Comparison of ENCODE assay signal across 19 mouse cellular contexts in the genomic region with DNA sequence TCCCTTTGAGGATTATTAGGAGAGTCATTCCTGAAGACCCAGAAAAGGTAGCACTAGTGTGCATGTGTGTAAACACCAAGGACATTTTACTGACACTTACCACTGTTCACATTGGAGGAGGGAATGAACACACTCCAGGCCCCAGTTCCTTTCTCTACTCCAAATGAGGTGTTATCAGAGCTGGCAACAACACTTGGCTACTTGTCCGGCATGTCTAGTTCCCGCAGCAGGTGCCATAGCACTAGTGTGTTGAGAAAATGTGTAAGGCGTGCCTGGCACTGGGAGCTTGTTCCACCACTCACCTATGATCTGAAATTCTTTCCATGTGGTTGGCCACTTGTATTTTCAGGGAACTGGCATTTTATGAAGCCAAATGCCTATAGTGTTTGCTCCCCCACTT.
DNase-seq lines count a peak whose midpoint lies in the region; ATAC-seq and TF ChIP-seq lines count a peak whose summit lies in the region.
"Had no signal": no experiment of that assay in that cellular context is flagged by ENCODE, and none has a peak within 500 bp of the region (broad histone marks: within the 10 kb centered on the region; RNA-seq: fewer than 3 reads in every experiment).

No protein-coding gene starts in this region.

- H3K27me3 ChIP-seq in lung, embryonic 14.5 days (ENCODE audit: insufficient read depth, low read length) = no peaks in the 10 kb centered on the region
- no peaks in the 10 kb centered on the region for H3K27me3 ChIP-seq in heart, embryonic 15.5 days
- H3K27me3 ChIP-seq: forebrain, embryonic 13.5 days; hindbrain, embryonic 13.5 days had no signal

- H3K9me3 ChIP-seq in lung, embryonic 14.5 days (ENCODE audit: low read depth, low read length) = no peaks in the 10 kb centered on the region
- no peaks in the 10 kb centered on the region for H3K9me3 ChIP-seq in heart, embryonic 15.5 days (replicated peaks)
- H3K9me3 ChIP-seq: embryonic facial prominence, embryonic 10.5 days; forebrain, embryonic 13.5 days; hindbrain, embryonic 13.5 days had no signal

- DNase-seq in lung, embryonic 14.5 days = peak; percentile 21
- DNase-seq in lung, postnatal 4 days = no peak
- DNase-seq in heart, adult 9 months (ENCODE audit: low spot score in 2 of 2) = peak; percentile 38 to 57
- DNase-seq in lung, postnatal 25 days (ENCODE audit: low spot score) = peak; percentile 7
- no peak for DNase-seq in layer of hippocampus, postnatal 14 days (ENCODE audit: low spot score in 2 of 2)
- DNase-seq: cerebellum, adult 8-10 months; gastrocnemius, postnatal 25 days; kidney, adult 9 months; kidney, postnatal 36 days; layer of hippocampus, postnatal 36 days; liver; liver, postnatal 0 days; right cerebral cortex, adult 18-20 months; thymus, postnatal 14 days had no signal

- no peak for TF ChIP-seq CTCF in lung, embryonic 14.5 days (IDR thresholded peaks at IDR 0.05; ENCODE audit: low read depth)

- H3K36me3 ChIP-seq in lung, embryonic 14.5 days (ENCODE audit: insufficient read depth) = no peaks in the 10 kb centered on the region
- H3K36me3 ChIP-seq in heart, embryonic 15.5 days = no peaks in the 10 kb centered on the region
- H3K36me3 ChIP-seq: embryonic facial prominence, embryonic 10.5 days; hindbrain, embryonic 13.5 days had no signal

- H3K4me1 ChIP-seq in lung, embryonic 14.5 days (ENCODE audit: insufficient read depth) = no peaks in the 10 kb centered on the region
- peaks cover 32% of the 10 kb centered on the region for H3K4me1 ChIP-seq in heart, embryonic 15.5 days (replicated peaks)
- H3K4me1 ChIP-seq: forebrain, embryonic 13.5 days had no signal

- no peak overlapping the region for H3K9ac ChIP-seq in lung, embryonic 14.5 days
- no peak overlapping the region for H3K9ac ChIP-seq in heart, embryonic 15.5 days
- H3K9ac ChIP-seq: forebrain, embryonic 13.5 days; hindbrain, embryonic 13.5 days; liver, postnatal 0 days had no signal

- 53% methylated on average over 3 of the region's 3 CpGs for WGBS in lung, embryonic 14.5 days
- 32% methylated on average over 3 of the region's 3 CpGs for WGBS in heart, embryonic 15.5 days

- no peak overlapping the region for H3K4me3 ChIP-seq in lung, embryonic 14.5 days (ENCODE audit: low read depth, low read length)
- no peak overlapping the region for H3K4me3 ChIP-seq in heart, embryonic 15.5 days
- H3K4me3 ChIP-seq: embryonic facial prominence, embryonic 10.5 days; forebrain, embryonic 13.5 days; hindbrain, embryonic 13.5 days had no signal

- no peak; the same call in 1 of the 2 replicates for ATAC-seq in lung, embryonic 14.5 days (ENCODE audit: insufficient read depth)
- ATAC-seq in heart, embryonic 15.5 days (replicated peaks; ENCODE audit: insufficient number of reproducible peaks, insufficient read depth, low FRiP score, low read depth) = peak; percentile 71
- no peak for ATAC-seq in activated CD4-positive, CD25-positive, alpha-beta regulatory T cell, adult 4 months
- ATAC-seq: forebrain, embryonic 13.5 days; liver, postnatal 0 days had no signal

- H3K27ac ChIP-seq in lung, embryonic 14.5 days (ENCODE audit: low read depth) = peak overlapping the region; percentile 46; the same call in 1 of the 2 replicates
- H3K27ac ChIP-seq in heart, embryonic 15.5 days = peak overlapping the region; percentile 79
- H3K27ac ChIP-seq: embryonic facial prominence, embryonic 10.5 days; forebrain, embryonic 13.5 days; hindbrain, embryonic 13.5 days had no signal

- H3K4me2 ChIP-seq in lung, embryonic 14.5 days = no peak overlapping the region
- H3K4me2 ChIP-seq in heart, embryonic 15.5 days = 0 out of 2 replicates have a peak overlapping the region, but pooled peaks have one; percentile 33
- H3K4me2 ChIP-seq: forebrain, embryonic 13.5 days; hindbrain, embryonic 13.5 days had no signal

Comparison
In these comparisons a context has a peak if more than half of its experiments do, and no peak if none do; other contexts are left out.
1. DNase-seq: peak in lung, embryonic 14.5 days (single experiment), heart, adult 9 months (2 of 2) and lung, postnatal 25 days (single experiment); none in lung, postnatal 4 days (0 of 2) and layer of hippocampus, postnatal 14 days (0 of 2).